Mouse (Mus musculus) layer of hippocampus, postnatal 36 days (tissue): ENCODE data around the gene Mfsd1. TPM values are rescaled to one million over a fixed set of nuclear protein-coding genes. Genes with fewer than 3 reads are reported as not detected.
A peak's percentile ranks its signal among the peaks of the same experiment; 100 is the strongest.

Experiments used
- DNase-seq, 2 experiments: peaks; one replicate each; pipeline ENCODE4 v3.0.0; 2022
- total RNA-seq, 2 experiments: library from RNA; stranded (reverse); gene quantifications; 2 replicates each; pipeline ENCODE4 v1.2.3; 2021

Gene Mfsd1
- 10 to 100 TPM; 38.6 to 41.7 TPM for total RNA-seq

DNA sequence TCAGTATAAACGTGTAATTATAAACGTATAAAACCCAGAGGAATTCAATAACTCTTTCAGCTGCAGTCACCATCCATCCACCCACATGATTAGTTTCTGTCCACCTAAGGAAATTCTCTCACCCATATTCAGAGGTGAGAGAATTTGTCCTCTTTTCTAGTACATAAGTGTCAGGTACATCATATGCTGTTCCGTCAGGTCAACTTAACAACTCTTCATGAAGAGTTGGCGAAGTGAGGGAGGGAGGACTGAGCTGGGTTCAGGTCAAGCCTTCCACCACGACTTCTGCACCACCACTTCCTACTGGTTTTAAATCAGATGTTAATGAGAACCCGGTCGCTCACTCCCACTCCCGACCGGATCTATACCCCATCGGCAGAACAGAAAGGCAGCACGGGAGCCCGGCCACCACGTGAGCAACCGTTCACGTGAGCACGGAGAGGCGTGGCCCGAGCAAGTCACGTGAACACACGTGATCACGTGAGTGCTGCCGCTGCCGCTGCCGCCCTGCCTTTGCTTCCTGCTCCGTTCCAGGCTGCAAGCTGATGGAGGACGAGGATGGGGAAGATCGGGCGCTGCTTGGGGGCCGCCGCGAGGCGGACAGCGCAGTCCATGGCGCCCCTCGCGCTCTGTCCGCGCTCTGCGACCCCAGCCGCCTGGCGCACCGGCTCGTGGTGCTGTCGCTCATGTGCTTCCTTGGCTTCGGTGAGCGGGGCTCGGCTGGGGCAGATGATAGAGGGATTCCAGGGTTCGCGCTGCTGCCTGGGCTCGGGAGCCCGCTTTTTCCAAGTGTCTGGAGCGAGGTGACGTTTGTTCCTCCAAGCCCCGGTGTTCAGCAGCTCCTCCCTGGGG, at the start of gene Mfsd1:
Gene Mfsd1 (plus strand): TSS at position 469 of the 852 bp plus-strand sequence.
- peak; percentile 78 to 80 for DNase-seq

DNA sequence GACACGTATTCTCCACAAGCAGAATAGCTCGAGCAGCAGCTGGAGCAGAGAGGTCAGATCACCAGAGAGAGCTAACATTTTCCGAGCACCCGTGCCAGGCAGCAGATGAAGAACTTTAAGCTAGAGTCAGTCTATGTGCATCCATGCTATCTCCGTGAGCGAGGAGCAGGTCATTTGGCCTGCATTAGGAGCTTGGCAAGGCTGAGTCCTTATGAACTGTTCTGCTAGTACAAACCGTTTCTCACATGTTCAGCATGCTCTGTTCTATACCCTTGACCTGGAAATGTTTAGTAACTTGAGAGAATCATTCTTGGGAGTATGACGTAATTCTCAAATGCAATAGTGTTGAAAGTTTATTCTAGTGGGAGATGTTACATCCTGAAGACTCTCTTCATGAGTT, 38.9 kb upstream of the Mfsd1 start:
- no peak for DNase-seq

DNA sequence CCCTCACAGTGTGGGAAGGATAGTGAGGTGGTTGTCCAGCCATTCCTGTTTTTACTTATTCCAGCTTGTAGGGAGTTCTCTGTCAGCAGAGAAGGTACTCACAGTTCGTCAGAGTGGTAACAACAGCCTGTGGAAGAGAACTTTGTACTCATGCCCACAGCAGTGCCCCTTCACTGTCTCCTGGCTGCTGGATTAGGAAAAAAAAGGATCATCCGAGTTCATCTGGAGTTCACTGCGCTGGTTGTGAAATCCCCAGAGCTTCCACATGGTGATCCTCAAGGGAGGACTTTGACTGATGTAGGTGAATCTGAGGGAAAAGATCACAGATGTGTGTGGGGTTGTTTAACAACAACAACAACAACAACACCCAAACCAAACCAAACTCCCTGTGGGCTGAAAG, 31.3 kb upstream of the Mfsd1 start:
- no peak for DNase-seq

DNA sequence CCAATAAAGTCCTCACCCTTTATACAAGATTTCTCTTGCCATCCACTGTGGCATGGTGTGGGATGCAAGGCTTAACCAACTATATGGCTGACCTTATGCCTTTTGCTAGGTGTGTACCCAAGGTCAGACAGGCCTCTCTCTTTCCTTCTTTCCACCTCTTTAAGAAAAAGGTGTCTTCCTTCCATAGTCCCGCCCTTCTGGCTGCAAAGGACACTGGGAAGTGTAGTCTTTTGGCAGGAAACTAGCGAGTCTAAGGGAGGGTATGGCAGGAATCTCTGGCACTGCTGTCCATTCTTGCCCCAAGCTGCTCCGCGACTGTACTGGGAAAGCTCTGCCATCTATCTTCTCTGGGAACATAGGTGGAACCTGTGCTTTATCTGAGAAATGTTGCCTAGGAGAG, 29.3 kb upstream of the Mfsd1 start:
- DNase-seq: no peak

DNA sequence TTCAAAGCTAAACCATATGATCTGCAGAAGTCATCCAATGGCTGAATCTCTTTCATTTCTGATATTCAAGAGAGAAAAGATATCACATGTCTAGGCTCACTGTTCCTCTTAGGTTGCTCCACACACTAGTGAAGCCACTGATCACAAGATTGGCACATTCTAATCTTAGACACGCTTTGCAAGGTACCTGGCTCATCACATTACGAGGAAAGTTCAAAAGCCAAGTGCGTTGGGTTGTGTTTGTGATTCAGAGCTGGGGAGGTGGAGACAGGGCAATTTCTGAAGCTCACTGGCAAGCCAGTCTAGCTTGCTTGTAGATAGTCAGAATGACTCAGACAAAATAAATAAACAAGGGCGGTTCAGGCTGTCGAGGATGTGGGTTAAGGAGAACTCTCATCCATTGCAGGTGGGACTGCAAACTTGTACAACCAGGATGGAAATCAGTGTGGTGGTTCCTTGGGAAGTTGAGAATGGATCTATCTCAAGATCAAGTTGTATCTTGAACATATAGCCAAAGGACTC, 28.6 kb upstream of the Mfsd1 start:
- no peak for DNase-seq

DNA sequence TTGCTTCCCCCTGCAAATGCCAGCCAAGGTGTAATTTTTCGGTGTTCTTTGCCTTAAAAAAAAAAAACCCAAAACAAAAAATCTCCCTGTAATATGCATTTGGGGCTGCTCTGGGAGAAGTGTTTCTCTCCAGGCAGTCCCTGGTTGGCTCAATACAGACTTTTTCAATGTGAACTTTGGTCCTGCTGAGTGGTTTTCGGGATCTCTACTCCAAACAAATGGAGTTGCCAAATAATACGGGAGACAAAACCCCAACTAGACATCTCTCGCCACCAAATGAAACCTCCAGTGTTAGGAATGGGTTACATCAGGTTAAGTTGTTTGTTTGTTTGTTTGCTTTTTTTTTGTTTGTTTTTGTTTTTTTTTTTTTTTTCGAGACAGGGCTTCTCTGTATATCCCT, 27.3 kb upstream of the Mfsd1 start:
- DNase-seq: no peak

DNA sequence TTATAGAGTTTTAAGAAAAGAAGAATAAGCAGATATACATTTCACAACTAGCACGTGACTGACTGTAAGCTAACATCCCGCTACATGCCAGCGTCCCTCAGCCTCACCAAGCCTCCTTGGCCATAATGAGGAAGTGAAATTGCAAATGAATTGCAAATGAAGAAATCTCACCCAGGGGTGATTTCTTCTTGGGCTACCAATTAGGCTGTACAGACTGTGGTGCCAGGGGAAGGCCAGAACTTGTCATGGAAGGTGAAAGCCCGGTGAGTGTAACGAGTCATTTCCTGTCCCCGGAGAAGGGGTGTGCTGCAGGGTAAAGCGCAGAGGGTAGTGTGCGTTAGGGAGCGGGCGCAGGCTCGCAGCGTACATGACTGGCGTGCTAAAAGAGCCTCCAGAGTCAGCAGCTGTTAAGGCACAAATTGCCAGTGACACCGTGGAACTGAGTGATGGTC, 25.3 kb upstream of the Mfsd1 start:
- no peak for DNase-seq

DNA sequence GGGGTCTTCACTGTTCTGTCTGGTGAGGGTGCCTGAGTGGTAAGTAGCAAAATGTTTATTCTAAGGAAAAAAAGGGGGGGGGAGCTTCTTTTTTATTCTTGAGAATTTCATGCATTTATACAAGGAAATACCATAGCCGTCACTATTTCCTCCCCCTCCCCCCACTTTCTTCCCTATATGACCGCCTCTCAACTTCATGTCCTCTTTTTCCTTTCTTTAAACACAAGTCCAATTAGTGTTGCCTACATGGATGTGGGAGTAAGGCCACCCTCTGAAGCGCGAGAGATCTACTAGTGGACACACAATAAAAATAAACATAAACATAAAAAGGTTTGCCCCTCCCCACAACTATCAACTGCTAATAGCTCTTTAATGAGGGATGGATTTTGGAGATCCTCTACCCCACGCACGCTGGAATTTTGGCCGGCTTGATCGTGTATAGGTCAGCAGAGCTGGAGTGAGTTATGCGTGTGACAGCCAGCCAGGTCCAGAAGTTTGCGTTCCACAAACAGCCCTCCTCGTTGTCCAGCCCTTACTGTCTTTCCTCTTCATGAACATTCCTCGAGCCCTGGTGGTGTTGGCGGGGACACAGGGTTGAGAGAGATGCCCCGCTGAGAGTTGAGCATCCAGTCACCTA, 24.7 kb upstream of the Mfsd1 start:
- DNase-seq: no peak

DNA sequence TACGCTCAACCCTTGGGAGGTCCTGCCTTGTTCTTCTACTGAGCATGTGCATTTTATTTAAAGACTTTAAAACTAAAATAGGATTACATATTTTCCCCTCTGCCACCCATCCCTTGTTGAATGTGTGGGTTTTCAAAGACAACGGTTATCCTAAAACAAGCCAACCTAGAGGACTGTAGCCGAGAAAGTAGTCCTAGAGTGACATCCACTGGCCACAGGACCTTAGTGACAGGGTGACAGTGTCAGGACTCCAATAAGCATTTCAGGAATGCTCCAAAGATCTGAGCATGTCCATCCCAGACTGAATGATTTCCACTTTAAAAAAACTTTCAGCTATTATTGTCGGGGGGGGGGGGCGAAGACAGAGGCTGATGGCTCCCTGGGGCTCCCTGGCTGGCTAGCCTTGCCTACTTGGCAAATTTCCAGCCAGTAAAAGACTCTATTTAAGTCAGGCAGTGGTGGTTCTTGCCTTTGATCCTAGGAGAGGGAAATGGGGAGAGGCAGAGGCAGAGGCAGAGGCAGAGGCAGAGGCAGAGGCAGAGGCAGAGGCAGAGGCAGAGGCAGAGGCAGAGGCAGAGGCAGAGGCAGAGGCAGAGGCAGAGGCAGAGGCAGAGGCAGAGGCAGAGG, 17.7 kb upstream of the Mfsd1 start:
- DNase-seq: no peak

DNA sequence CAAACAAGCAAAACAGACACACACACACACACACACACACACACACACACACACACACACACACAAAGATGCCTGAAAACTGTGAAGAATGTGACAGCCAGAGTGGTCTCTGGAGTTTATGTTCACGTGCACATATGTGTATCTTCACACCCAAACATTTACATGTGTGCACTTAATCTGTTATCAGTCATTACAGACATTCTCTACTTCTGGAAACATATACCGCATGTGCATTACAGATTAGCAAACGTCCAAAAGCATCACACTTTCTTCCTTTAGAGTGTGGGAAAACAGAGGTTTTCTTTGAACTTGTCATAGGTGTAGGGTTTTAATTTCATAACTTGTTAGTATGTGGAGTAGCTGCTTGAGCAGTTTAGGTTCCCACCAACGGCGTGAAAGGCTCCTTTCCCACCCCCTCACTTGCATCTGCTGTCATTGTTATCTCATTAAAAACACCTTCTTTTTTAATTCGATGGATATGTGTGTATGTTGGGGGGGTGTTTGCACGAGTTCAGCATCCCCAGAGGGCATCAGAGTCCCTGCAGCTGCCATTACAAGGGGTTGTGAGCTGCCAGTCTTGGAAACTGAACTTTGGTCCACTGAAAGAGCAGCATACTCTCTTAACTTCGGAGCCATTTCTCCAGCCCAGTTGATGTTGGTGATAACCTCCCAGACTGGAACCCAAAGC, 16.9 kb upstream of the Mfsd1 start:
- no peak for DNase-seq

DNA sequence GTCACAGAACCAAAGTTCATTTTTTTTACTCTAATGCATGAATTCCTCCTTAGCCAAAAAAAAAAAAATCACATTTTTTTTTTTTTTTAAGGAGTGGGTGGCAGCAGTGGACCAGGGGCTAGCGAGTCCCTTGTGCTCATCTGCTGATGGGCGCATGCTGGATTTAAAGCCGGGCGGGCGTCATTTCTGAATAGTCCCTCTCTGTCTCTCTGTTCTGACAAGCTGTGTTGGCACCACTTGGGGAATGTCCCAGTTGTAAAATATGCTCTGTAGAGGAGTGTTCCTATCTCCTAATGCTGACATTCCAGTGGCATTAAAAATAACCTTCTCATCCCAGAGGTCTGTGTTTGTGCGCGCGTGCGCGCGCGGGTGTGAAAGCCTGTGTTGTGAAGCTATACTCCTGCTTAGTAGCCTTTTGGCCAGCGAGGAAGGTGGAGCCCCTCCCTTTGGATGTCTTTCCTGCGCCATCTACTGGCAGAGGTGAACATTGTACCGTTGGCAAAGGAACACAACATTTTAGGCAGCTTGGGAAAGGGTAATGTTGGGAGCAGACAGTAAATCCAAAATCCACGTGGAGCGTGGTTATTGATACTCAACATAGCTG, 14.4 kb upstream of the Mfsd1 start:
- DNase-seq: peak; percentile 64 to 66

DNA sequence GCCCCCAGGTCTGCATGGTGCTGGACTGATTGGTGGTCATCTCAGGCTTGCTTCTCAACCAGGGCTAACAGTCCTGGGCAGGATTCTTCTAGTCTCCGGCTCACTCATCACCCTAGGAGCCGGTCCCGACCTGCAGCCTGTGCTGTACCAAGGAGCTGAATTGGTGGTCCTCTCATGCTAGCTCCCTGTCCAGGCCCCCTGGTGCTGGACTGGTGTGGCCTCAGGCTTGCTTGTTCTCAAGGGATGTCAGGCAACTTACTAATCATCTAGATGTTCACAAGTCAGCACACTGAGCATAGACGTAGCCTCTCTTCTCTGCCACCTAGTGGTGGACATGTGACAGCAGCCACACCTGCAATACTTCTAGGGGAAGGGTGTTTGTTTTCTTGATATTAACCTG, 9.6 kb upstream of the Mfsd1 start:
- no peak for DNase-seq

DNA sequence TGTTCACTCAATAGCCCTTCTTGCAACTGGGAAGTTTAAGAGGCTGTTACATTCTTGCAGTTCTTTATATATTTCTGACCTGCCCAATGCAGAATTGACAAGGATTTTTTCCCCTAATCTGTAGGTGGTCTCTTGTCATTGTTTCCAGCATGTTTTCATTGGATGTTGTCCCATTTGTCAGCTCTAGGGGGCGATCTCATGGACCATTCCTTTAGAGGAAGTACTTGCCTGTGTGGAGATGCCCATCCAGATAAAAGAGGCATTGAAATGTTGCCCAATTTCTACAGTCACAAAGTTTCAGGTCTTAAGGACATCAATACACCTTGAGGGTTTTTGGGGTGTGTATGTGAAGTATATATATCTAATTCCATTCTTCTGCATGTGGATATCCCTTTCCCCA, 9.0 kb upstream of the Mfsd1 start:
- no peak for DNase-seq

DNA sequence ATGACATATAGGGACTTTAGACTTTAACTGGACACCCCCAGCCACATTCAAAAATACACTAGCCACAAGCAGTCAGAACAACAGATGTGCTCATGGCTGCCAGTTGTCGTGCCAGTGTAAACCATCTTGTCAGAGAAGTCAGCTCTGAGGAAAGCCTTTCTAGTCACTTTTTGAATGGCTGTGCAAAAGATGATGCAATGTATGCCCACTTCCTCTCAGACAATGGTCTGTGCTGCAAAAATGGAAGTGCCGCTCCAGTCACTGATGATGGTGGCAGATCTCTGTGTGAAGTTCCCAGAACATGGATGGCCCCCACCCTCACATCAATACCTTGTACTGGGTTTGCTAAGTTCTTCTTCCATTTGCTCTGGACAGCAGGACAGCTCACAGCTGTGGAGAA, 6.3 kb upstream of the Mfsd1 start:
- no peak for DNase-seq

DNA sequence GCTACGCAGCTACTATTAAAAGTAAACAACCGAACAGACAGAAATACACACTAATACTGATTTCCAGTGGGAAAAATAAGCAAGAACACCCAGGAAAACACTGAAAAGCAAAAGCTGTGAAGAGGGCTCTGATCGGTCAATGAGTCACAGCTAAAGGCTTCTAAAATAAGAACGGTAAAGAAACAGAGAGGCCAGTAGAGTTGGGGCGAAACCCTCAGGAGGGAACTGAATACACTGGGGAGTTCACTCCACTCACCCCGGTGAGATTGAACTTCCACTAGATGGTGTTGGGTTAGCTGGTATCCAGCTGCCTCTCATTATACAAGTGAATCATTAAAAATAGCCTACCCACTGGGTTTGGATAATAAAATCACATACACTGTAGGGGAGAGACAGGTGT, 5.8 kb upstream of the Mfsd1 start:
- no peak for DNase-seq

DNA sequence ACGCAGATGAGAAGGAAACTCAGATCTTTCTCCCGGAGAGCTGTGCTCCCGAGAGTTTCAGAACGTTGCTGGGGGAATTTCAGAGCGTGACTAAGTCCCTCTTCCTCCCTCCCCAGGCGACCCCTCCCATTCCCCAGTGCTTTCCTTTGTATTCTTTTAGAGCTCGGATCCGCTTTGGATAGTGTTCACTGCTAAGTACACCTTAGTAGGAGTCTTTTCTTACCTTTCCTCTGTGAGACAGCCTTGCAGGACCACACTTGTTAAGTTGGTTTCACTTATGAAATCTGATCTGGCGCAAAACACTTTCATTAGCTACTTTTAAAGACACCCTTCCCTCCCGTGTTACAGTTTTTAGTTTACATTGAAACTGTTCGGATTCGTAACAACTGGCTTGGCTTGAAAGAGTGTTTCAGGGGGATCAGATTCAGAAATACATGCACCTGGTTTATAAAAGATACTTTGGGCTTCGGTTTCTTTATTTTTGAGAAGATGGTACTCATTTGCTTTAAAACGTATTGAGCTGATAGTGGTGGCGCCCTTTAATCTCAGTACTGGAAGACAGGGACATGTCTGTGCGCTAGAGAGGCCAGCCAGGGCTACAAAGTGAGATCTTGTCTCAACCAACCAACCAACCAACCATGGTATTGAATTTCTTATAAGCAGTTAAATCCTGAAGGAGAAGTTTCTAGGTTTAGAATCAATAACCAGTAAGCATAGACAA, 744 bp downstream of the Mfsd1 start:
- no peak for DNase-seq

DNA sequence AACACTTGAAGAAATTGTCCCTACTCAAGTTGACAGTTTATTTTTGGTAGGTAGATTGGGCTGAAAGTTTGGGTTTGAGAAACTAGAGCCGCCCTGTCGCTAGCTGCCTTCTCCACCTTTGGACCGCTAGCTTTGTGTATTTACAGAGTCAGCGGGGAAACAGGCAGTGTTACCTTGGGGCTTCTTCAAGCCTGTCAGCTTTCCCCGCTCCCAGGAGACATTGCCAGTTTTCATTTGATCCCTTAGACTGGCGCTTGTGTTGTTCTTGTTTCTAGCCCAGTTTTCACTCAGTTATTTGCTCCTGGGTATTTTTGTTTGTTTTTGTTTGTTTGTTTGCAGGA, 1.3 kb downstream of the Mfsd1 start:
- no peak for DNase-seq

DNA sequence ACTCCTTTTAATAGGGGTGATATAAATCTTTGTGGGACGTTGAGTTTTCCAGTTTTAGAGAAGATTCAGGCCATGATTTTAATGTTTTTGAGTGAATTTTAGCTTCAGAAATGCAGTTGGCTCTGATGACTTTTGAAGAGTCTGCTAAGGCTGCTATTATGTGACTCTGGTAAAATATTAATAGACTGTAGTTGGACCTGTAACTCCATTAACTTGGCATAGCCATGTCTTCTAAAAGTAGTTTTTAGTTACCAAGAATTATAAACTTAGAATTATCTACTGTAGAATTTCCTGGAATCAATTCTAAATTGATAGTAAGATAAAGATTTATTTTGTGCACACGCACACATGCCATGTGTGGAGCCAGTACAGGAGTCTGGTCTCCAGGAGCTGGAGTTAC, 4.0 kb downstream of the Mfsd1 start:
- DNase-seq: no peak

DNA sequence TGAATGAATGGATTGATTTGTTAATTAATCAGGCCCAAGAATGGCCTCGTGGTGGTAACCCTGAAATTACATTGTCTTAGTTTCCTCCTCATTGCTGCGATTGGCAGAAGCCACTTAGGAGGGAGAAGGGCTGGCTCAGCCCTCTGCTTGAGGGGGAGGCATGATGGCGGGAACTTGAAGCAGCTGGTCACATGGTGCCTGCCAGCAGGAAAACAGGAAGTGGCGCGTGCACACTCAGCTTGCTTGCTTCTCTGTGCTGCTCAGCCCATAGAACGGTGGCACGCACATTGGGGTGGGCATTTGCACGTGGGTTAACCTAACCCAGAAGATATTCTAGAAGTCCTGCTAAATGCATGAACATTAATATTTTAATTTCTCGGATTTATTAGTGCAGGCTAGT, 4.9 kb downstream of the Mfsd1 start:
- DNase-seq: peak in 1 of 2 experiments; percentile 13

DNA sequence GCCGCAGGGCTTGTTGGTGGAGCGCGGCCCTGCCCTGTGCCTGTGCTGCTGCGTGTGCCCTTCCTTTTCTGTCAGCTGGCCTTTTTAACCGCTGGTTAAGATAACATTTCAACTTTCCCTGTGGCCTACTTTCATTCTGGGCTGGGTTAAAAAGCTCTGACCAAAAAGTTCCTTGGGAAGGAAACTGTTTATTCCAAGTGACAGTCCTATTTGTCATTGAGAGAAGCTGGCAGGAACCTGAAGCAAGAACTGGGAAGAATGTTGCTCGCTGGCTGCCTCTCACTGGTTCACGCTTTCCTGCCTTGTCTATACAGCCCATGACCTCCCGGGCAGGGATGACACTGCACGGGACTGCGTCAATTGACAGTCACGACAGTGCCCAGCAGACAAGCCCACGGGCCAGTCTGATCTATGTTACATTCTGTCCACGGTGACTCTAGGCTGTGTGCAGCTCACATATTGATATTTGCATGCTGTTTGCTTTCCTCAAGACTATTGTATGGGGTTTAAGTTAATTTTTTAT, 19.1 kb downstream of the Mfsd1 start:
- no peak for DNase-seq

DNA sequence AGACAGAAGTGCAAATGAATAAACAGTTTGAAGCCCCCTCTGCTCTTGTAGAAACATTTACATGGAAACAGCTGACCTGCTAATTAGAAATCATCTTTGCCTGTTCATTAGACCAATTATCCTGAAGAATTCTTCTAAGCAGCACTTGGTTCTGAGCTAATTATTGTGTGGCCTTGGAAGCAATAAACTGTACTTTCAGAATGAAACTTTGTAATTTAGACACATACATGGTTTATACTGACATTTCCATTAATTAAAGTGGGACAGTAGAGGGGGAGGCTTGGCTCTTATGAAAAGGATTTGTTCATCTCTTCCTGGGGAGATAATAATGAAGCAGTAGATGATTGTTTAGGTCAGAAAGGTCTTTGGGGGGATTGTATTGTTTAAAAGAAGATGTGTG, 35.7 kb downstream of the Mfsd1 start:
- no peak for DNase-seq

DNA sequence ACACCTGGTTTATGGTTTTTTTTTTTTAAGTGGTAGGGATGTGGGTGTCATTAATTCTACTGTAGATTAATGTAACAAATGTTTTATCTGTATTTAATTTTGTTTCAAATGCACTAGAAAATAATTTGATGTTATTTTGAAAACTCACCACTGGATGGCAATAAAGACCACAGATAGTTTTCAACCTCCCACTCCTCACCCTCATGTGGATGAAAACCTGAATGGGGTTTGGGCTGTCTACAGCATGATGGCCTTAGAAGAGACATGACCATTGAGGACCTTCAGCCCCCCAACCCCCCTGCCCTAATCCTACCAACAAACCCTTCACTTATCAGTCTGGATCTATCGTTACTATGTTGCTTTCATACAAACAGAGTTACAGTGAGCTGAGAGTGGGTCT, 42.1 kb downstream of the Mfsd1 start:
- no peak for DNase-seq
